In the genomic region with DNA sequence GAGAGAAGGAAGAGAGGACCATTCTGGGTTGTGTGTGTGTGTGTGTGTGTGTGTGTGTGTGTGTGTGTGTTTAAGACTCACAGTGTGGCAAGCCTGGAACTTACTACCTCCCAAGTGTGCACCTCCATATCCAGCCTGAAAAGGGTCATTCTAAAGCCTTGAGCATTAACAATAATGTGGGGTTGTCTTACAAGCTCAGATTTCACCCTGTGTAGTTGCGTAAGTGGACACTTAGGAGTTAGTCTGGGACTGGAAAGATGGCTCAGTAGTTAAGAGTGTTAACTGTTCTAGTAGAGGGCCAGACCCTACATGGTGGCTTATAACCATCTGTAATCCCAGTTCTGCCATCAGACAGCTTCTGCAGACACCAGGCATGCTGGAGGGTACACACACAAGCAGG, we compare ENCODE assay signal across 18 mouse cellular contexts.
"Had no signal": no experiment of that assay in that cellular context is flagged by ENCODE, and none has a peak within 500 bp of the region (broad histone marks: within the 10 kb centered on the region; RNA-seq: fewer than 3 reads in every experiment).

No protein-coding gene starts in this region.

- H3K27me3 ChIP-seq: intestine, embryonic 15.5 days; limb, embryonic 15.5 days; midbrain, embryonic 12.5 days; midbrain, embryonic 15.5 days; neural tube, embryonic 13.5 days; stomach, embryonic 15.5 days had no signal

- H3K9ac ChIP-seq: intestine, embryonic 15.5 days; limb, embryonic 15.5 days; liver, embryonic 14.5 days; liver, postnatal 0 days; lung, embryonic 14.5 days; midbrain, embryonic 12.5 days; midbrain, embryonic 15.5 days; neural tube, embryonic 13.5 days; stomach, embryonic 15.5 days had no signal

- ATAC-seq: intestine, embryonic 15.5 days; liver, postnatal 0 days; lung, postnatal 0 days; midbrain, embryonic 15.5 days had no signal

- H3K36me3 ChIP-seq: intestine, embryonic 15.5 days; limb, embryonic 15.5 days; midbrain, embryonic 12.5 days; midbrain, embryonic 15.5 days; neural tube, embryonic 13.5 days; stomach, embryonic 15.5 days had no signal

- H3K4me2 ChIP-seq: intestine, embryonic 15.5 days; limb, embryonic 15.5 days; liver, embryonic 11.5 days; lung, embryonic 14.5 days; midbrain, embryonic 12.5 days; midbrain, embryonic 15.5 days; neural tube, embryonic 13.5 days; stomach, embryonic 15.5 days had no signal

- H3K27ac ChIP-seq: intestine, embryonic 15.5 days; limb, embryonic 15.5 days; liver, embryonic 14.5 days; macrophage; midbrain, embryonic 12.5 days; midbrain, embryonic 15.5 days; neural tube, embryonic 13.5 days; stomach, embryonic 15.5 days had no signal

- H3K4me1 ChIP-seq: midbrain, embryonic 15.5 days; stomach, embryonic 15.5 days had no signal

- H3K9me3 ChIP-seq: intestine, embryonic 15.5 days; limb, embryonic 15.5 days; midbrain, embryonic 12.5 days; midbrain, embryonic 15.5 days; neural tube, embryonic 13.5 days; stomach, embryonic 15.5 days had no signal

- H3K4me3 ChIP-seq: intestine, embryonic 15.5 days; limb, embryonic 15.5 days; midbrain, embryonic 12.5 days; midbrain, embryonic 15.5 days; neural tube, embryonic 13.5 days; stomach, embryonic 15.5 days had no signal

- DNase-seq: kidney, adult 11 months; kidney, postnatal 4 days; liver, postnatal 0 days; lung, embryonic 14.5 days; retina, postnatal 1 day; right cerebral cortex, postnatal 25 days; spleen, adult 18-20 months; thymus, postnatal 25 days had no signal
